Mouse (Mus musculus): Measurements from ENCODE around the gene Gstp3. TPM values are rescaled to one million over a fixed set of nuclear protein-coding genes. Genes with fewer than 3 reads are reported as not detected.
A peak's percentile ranks its signal among the peaks of the same experiment; 100 is the strongest.

Gene Gstp3
- polyA plus RNA-seq, 1 experiment from 2014 or later, result not detected

DNA sequence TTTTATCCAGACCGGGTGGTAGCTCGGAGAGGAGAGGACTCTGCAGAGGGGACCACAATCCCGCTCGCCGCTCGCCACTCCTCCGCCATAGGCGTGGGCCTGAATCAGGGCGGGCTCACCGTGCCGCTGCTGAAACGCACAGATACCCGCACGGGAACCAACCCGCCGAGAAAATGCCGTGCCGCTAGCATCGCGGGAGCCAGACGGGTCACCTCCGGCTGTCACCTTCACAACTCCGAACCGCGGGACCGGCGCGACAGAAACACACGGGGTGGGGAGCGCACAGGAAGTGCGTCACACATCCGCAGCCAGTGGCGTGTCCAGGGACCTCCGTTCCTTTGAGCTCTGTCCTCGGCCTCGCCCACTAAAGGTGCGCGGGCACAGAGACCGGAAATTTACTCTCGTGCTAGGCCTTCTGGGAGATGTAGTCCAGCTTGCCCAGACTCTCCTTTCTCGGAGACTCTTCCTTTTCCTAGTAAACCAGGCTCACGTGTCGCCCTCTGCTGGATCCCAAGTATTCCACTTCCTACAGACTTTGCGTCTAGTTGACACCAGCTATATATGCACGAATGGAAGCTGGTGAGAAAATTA, 46.8 kb downstream of the Gstp3 start, which contains the start of gene Ndufv1:
Gene Ndufv1 (minus strand): TSS at position 375 of the 591 bp plus-strand sequence.
- H3K27ac ChIP-seq (replicated peaks; ENCODE audit: low read depth, low read length), result peak within 1 kb of the TSS; percentile 73
- H3K4me3 ChIP-seq (replicated peaks; ENCODE audit: low read depth, low read length), result peak within 1 kb of the TSS; percentile 82
- WGBS, result under 1% methylated on average over 45 of the region's 45 CpGs
- peaks cover 34% of the 10 kb centered on the region for H3K36me3 ChIP-seq (ENCODE audit: control insufficient read depth, insufficient read depth, low read length)
- H3K4me1 ChIP-seq (ENCODE audit: control insufficient read depth, insufficient read depth, low read length), result peaks cover 9% of the 10 kb centered on the region
- H3K9me3 ChIP-seq (ENCODE audit: control insufficient read depth, low read length), result no peaks in the 10 kb centered on the region
- DNase-seq (peak; percentile 99), ATAC-seq (ENCODE audit: low FRiP score, low TSS enrichment) (peak; percentile 99)
- H3K27me3 ChIP-seq (ENCODE audit: control insufficient read depth, insufficient read depth, low read length), result no peaks in the 10 kb centered on the region
- H3K9ac ChIP-seq (replicated peaks; ENCODE audit: low read length), result peak within 1 kb of the TSS; percentile 74
- H3K4me2 ChIP-seq (ENCODE audit: low read length), result peak within 1 kb of the TSS; percentile 75

DNA sequence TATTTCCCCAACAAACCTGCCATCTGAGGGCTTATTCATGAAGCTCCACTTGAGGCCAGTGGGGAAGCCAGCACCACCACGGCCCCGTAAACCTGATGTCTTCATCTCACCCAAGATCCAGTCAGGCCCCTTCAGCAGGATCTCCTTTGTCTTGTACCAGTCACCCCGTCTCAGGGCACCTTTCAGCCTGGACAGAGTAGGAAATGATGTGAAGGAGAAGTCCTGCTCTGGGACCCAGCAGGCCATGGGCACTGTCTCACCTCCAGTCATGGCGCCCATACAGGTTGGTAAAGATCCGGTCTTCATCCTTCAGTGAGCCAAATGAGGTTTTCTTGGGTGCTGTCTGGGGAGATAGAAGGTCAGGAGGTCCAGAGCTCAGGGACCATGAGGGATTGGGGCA, 48.3 kb downstream of the Gstp3 start:
- Histone ChIP-seq H3K9ac (replicated peaks; ENCODE audit: low read length) (no peak overlapping the region), H3K9me3 (ENCODE audit: control insufficient read depth, low read length) (no peaks in the 10 kb centered on the region), H3K4me1 (ENCODE audit: control insufficient read depth, insufficient read depth, low read length) (peaks cover 9% of the 10 kb centered on the region), H3K4me2 (ENCODE audit: low read length) (peak overlapping the region; percentile 75; the same call in 1 of the 2 replicates), H3K4me3 (replicated peaks; ENCODE audit: low read depth, low read length) (no peak overlapping the region), H3K27ac (replicated peaks; ENCODE audit: low read depth, low read length) (no peak overlapping the region), H3K27me3 (ENCODE audit: control insufficient read depth, insufficient read depth, low read length) (no peaks in the 10 kb centered on the region), H3K36me3 (ENCODE audit: control insufficient read depth, insufficient read depth, low read length) (peaks cover 49% of the 10 kb centered on the region)
- ATAC-seq (ENCODE audit: low FRiP score, low TSS enrichment) (no peak), DNase-seq (no peak)
- 93% methylated on average over 5 of the region's 5 CpGs for WGBS

Other genes with a start within 250 kb of the Gstp3 start
- 50.2 and 51.8 TPM in 2 replicates for gene Chka, start 207.8 kb downstream of the Gstp3 start, polyA plus RNA-seq (2014; fragmentation: Nextera tagmentation; extraction: Ambion mirVana)
- 7.4 and 11.0 TPM in 2 replicates for gene Tcirg1, start 152.4 kb downstream of the Gstp3 start, polyA plus RNA-seq (2014; fragmentation: Nextera tagmentation; extraction: Ambion mirVana)
- 261 and 304 TPM in 2 replicates for gene Ndufs8, start 146.8 kb downstream of the Gstp3 start, polyA plus RNA-seq (2014; fragmentation: Nextera tagmentation; extraction: Ambion mirVana)
- 0.84 and 1.1 TPM in 2 replicates for gene Aldh3b1, start 129.8 kb downstream of the Gstp3 start, polyA plus RNA-seq (2014; fragmentation: Nextera tagmentation; extraction: Ambion mirVana)
- 3.7 and 13.4 TPM in 2 replicates for gene Unc93b1, start 124.4 kb downstream of the Gstp3 start, polyA plus RNA-seq (2014; fragmentation: Nextera tagmentation; extraction: Ambion mirVana)
- not detected in 2 replicates for gene Aldh3b3, start 100.9 kb downstream of the Gstp3 start, polyA plus RNA-seq (2014; fragmentation: Nextera tagmentation; extraction: Ambion mirVana)
- 0.16 and 0.32 TPM in 2 replicates for gene Aldh3b2, start 87.2 kb downstream of the Gstp3 start, polyA plus RNA-seq (2014; fragmentation: Nextera tagmentation; extraction: Ambion mirVana)
- gene Acy3, start 73.0 kb downstream of the Gstp3 start, polyA plus RNA-seq (2014; fragmentation: Nextera tagmentation; extraction: Ambion mirVana), result 0.96 and 2.2 TPM in 2 replicates
- gene Tbx10, start 66.8 kb downstream of the Gstp3 start, polyA plus RNA-seq (2014; fragmentation: Nextera tagmentation; extraction: Ambion mirVana), result not detected in 2 replicates
- 26.8 and 30.3 TPM in 2 replicates for gene Nudt8, start 59.0 kb downstream of the Gstp3 start, polyA plus RNA-seq (2014; fragmentation: Nextera tagmentation; extraction: Ambion mirVana)
- gene Gm49405, start 58.9 kb downstream of the Gstp3 start, polyA plus RNA-seq (2014; fragmentation: Nextera tagmentation; extraction: Ambion mirVana), result 3.3 and 3.9 TPM in 2 replicates
- 5.7 and 7.1 TPM in 2 replicates for gene Doc2g, start 56.3 kb downstream of the Gstp3 start, polyA plus RNA-seq (2014; fragmentation: Nextera tagmentation; extraction: Ambion mirVana)
- 223 and 231 TPM in 2 replicates for gene Ndufv1, start 46.8 kb downstream of the Gstp3 start, polyA plus RNA-seq (2014; fragmentation: Nextera tagmentation; extraction: Ambion mirVana)
- gene Gstp1, start 21.6 kb downstream of the Gstp3 start, polyA plus RNA-seq (2014; fragmentation: Nextera tagmentation; extraction: Ambion mirVana), result 397 and 514 TPM in 2 replicates
- 1.9 TPM in 1 of 2 replicates, not detected in the other for gene Gstp2, start 13.5 kb downstream of the Gstp3 start, polyA plus RNA-seq (2014; fragmentation: Nextera tagmentation; extraction: Ambion mirVana)
- not detected in 2 replicates for gene Cabp2, start 22.0 kb upstream of the Gstp3 start, polyA plus RNA-seq (2014; fragmentation: Nextera tagmentation; extraction: Ambion mirVana)
- 83.4 and 87.0 TPM in 2 replicates for gene Cdk2ap2, start 37.6 kb upstream of the Gstp3 start, polyA plus RNA-seq (2014; fragmentation: Nextera tagmentation; extraction: Ambion mirVana)
- gene Pitpnm1, start 40.4 kb upstream of the Gstp3 start, polyA plus RNA-seq (2014; fragmentation: Nextera tagmentation; extraction: Ambion mirVana), result 72.8 and 89.0 TPM in 2 replicates
- gene Aip, start 66.3 kb upstream of the Gstp3 start, polyA plus RNA-seq (2014; fragmentation: Nextera tagmentation; extraction: Ambion mirVana), result 84.3 and 98.0 TPM in 2 replicates
- gene Gpr152, start 80.2 kb upstream of the Gstp3 start, polyA plus RNA-seq (2014; fragmentation: Nextera tagmentation; extraction: Ambion mirVana), result not detected in 2 replicates
- gene Cabp4, start 84.5 kb upstream of the Gstp3 start, polyA plus RNA-seq (2014; fragmentation: Nextera tagmentation; extraction: Ambion mirVana), result 0.14 and 0.15 TPM in 2 replicates
- gene Coro1b, start 89.0 kb upstream of the Gstp3 start, polyA plus RNA-seq (2014; fragmentation: Nextera tagmentation; extraction: Ambion mirVana), result 105 and 117 TPM in 2 replicates
- gene Ptprcap, start 94.0 kb upstream of the Gstp3 start, polyA plus RNA-seq (2014; fragmentation: Nextera tagmentation; extraction: Ambion mirVana), result 0.55 and 0.64 TPM in 2 replicates
- gene Rps6kb2, start 103.8 kb upstream of the Gstp3 start, polyA plus RNA-seq (2014; fragmentation: Nextera tagmentation; extraction: Ambion mirVana), result 37.3 and 42.2 TPM in 2 replicates
- 3.9 and 6.0 TPM in 2 replicates for gene Carns1, start 115.9 kb upstream of the Gstp3 start, polyA plus RNA-seq (2014; fragmentation: Nextera tagmentation; extraction: Ambion mirVana)
- 0.54 and 0.94 TPM in 2 replicates for gene Tbc1d10c, start 131.7 kb upstream of the Gstp3 start, polyA plus RNA-seq (2014; fragmentation: Nextera tagmentation; extraction: Ambion mirVana)
- 591 and 597 TPM in 2 replicates for gene Ppp1ca, start 132.5 kb upstream of the Gstp3 start, polyA plus RNA-seq (2014; fragmentation: Nextera tagmentation; extraction: Ambion mirVana)
- 20.3 and 22.7 TPM in 2 replicates for gene Rad9a, start 142.1 kb upstream of the Gstp3 start, polyA plus RNA-seq (2014; fragmentation: Nextera tagmentation; extraction: Ambion mirVana)
- gene Clcf1, start 154.7 kb upstream of the Gstp3 start, polyA plus RNA-seq (2014; fragmentation: Nextera tagmentation; extraction: Ambion mirVana), result 0.08 and 0.46 TPM in 2 replicates
- not detected in 2 replicates for gene AC109138.7, start 154.8 kb upstream of the Gstp3 start, polyA plus RNA-seq (2014; fragmentation: Nextera tagmentation; extraction: Ambion mirVana)
- gene Pold4, start 172.3 kb upstream of the Gstp3 start, polyA plus RNA-seq (2014; fragmentation: Nextera tagmentation; extraction: Ambion mirVana), result 18.5 and 19.1 TPM in 2 replicates
- 8.8 and 12.8 TPM in 2 replicates for gene Ssh3, start 209.6 kb upstream of the Gstp3 start, polyA plus RNA-seq (2014; fragmentation: Nextera tagmentation; extraction: Ambion mirVana)
- gene Ankrd13d, start 223.6 kb upstream of the Gstp3 start, polyA plus RNA-seq (2014; fragmentation: Nextera tagmentation; extraction: Ambion mirVana), result 34.5 and 39.3 TPM in 2 replicates
- gene Grk2, start 246.7 kb upstream of the Gstp3 start, polyA plus RNA-seq (2014; fragmentation: Nextera tagmentation; extraction: Ambion mirVana), result 29.0 and 30.0 TPM in 2 replicates

Data from midbrain, embryonic 14.5 days (tissue).